Mouse (Mus musculus) ovary, adult 18-20 months (tissue): ENCODE data around the gene Otud7a.
A peak's percentile ranks its signal among the peaks of the same experiment; 100 is the strongest.

Experiments
- DNase-seq: peaks from one replicate; pipeline ENCODE4 v3.0.0; 2022; ENCODE audit warnings: low spot score, mixed read lengths

Otud7a gene

DNA sequence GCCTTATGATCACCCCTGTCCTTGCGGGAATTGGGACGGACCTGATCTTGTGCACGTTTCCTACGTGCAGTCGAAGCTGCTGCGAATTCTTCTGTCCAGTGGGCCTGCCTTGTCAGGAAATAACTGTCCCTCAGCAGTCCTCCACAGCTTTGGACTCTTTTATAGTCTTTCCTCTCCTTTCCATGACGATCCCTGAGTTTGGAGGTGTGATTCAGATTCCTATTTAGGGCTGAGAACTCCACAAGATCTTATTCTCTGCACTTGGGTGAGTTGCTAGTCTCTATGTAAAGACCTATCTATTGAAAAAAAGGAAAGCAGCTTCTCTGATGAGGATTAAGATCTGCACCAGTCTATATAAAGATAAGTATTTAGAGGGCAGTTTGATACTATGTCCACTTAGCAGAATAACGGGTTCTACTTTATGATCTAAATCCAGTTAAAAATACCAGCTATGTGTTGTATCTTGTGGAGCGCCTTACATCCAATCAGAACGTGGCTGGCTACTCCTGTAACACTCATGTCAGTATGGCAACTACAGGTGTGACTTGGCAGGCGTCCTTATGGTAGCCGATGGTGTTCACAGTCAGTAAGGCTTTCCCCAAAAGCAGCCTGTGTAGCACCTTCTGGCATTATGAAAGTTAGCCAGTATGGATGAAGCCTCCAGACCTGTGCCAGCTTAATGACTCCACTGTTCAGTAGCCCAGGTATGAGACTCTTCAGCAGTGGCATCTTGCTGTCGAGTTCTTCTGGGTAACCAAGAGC lies 274.8 kb downstream of the Otud7a start:
- DNase-seq: no peak

GRCm38 (mm10) chr7:63720682-63721081 lies 276.1 kb downstream of the Otud7a start:
- DNase-seq: no peak

DNA sequence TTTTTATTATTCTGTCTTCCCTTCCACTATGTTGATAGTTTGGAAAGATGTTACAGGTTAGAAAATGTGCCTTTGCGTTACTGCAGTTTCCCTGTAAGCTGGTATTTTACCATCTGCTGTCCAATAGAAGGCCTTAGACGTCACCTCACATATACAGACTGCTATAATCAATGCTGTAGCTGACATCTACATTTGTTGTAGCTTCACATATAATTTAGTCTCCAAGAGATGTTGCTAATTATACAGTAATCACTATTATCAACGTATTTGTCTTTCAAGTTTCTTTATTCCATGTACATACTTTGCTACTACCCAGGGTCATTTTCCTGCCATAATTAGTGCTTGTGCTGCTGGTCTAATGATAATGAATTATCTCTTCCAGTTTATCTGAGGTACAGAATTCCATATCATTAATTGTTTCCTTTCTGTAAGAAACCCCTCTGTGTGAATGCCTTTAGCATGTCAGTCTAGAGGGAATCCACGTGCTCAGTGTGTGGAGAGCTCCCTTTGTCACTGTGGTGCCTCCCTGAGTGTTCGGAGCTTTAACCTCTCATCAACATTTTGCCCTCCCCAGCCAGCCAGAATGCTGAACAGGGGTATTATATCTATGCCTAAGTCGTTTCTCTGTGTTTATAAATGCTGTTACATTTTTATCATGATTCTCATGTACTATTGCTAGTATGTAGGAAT lies 280.6 kb downstream of the Otud7a start:
- DNase-seq: no peak

DNA sequence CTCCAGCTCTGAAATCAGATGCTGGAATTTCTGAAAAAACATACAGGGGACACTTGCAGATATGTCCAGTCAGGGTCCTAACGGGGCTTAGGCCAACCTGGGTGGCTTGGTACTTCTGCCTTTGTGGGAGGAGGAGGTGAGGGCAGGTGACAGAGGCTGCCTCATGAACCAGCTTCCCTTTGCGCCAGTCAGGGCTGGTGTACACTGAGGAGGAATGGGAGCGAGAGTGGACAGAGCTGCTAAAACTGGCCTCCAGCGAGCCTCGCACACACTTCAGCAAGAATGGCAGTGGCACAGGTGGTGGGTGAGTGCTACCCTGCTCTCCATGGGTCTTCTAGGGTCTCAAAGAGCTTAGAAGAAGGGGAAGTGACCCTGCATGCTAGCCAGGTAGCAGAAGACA lies 285.1 kb downstream of the Otud7a start:
- no peak for DNase-seq

- no peak for DNase-seq
Measured at GRCm38 (mm10) chr7:63730012-63730411, 285.5 kb downstream of the Otud7a start.

DNA sequence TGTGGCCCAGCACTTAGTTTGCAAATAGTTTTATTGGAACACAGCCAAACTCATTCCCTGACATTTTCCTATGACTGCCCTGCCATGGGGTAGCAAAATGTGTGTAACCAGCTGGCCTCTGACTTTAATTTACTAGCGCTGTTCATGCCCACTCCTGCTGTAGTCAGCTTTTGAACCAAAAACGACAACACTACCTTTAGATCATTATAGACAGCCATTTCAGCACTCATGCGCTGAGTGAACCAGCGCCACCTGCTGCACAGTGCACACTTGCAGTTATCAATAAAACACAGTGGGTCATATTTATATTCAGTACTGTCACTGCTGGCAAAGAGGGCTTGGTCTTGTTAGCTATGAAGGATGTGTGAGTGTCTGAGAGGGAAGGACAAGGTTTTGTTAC lies 293.2 kb downstream of the Otud7a start:
- DNase-seq: no peak

DNA sequence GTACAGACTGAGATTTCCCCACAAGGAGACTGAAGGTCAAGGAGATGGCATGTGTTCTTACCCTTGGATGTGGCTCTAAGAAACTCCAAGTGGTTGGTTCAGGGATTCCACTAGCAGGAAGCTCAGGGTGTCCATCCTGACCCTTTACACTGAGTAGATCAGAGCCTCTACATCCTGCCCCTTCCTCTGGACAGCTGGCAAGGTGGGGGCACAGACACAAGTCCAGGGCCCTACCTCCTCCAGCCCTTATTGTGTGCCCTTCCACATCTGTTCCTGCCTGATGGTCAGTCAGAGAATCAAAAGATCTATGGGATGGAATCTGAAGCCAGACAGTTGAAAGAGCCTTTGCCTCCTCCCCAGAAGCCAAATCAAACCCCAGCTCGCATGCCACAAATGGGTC lies 293.6 kb downstream of the Otud7a start:
- DNase-seq: no peak

DNA sequence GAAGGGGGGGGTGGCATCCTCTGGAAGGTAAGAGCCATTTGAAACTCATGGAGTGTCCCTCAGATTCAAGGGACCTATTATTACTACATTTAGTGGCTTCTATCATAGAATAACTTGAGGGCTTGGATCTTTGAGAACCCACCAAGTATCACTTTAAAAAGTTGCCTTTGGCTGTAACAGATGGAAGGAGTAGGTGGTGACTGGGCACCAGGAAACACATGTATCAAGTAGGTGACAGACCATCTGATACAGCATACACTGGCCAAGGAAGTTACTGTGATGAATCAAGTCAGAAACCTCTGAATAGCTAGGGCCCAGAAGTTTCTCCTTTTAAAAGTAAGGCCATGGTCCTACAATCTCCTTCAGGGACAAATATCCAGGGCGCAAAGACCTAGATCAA lies 298.6 kb downstream of the Otud7a start:
- DNase-seq: no peak

DNA sequence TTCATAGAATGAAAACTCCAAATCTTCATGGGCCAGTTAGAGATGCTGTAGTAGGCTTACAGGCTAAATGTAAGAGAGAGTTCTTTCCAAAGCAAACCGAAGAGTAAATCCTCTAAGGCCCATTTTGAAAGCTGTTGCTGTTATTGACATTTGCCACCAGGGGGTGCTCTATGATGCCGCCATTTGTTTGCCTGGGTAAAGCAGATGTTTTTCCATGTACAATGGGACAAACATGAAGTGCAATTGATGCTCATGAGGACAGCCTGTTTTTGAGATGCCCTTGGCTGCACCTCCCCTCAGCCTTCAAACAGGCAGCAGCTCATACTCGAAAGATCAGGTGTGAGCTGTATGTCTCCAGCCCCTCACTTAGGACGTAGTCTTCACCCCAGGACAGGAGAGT lies 307.5 kb downstream of the Otud7a start:
- DNase-seq: no peak

DNA sequence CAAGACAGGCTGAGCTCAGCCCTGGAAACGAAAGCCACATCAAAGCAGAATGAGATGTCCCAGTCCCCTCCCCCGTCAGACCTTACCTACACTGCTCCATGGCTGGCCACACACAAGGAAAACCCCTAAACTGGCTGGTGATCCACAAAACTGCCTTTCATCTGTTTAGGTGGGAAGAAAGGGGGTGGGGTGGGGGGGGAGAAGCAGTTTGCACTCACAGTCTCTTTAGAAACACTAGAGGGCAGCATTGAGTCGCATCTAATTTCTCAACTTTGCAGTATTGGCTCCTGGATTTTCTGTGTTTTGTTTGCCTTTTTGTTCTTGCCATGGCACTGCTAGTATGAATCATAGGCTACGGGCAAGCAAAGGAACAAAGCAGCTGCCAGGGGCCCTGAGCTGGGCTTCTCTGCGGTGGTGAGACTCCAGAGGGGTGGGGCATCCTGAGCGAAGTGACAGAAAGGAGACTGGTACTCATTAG lies 308.8 kb downstream of the Otud7a start:
- peak; percentile 31 for DNase-seq

- peak; percentile 26 for DNase-seq
Measured at GRCm38 (mm10) chr7:63754573-63755475, 310.3 kb downstream of the Otud7a start.

GRCm38 (mm10) chr7:63755476-63755948 lies 311.0 kb downstream of the Otud7a start:
- DNase-seq: peak; percentile 66

DNA sequence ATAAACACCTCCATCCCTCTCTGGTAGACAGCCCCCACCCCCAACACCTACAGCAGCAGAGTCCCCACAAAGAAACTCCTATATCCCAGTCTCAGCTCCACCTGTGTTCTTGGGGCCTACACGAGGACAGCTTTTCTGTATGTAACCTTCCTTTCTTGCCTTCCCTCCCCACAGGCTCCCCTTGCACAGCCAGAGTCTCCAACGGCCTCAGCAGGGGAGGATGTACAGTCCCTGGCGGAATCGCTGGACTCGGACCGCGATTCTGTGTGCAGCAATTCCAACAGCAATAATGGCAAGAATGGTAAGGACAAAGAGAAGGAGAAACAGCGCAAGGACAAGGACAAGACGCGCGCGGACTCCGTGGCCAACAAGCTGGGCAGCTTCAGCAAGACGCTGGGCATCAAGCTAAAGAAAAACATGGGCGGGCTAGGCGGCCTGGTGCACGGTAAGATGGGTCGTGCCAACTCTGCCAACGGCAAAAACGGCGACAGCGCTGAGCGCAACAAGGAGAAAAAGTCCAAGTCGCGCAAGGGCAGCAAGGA lies 312.7 kb downstream of the Otud7a start:
- no peak for DNase-seq

GRCm38 (mm10) chr7:63757678-63758239 lies 313.2 kb downstream of the Otud7a start:
- no peak for DNase-seq

GRCm38 (mm10) chr7:63758240-63758826 lies 313.8 kb downstream of the Otud7a start:
- DNase-seq: no peak

DNA sequence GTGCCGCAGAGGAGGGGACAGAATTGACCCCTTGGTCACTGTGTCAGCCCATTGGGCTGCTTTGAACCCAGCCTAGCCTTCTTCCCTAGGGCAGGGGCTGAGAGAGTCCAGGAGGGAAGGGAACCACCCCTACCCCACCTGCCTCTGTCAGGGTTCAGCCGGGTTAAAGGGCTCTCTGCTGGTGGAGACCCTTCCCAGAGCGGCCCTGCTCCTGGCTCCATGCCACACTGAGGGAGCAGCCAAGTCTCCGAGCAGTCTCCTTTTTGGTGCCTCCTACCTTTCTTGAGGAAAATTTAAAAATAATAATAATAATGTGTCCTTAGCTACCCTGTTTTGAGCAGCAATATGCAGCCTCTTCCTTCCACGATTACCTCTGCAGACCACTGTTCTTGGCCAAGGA lies 315.1 kb downstream of the Otud7a start:
- no peak for DNase-seq

GRCm38 (mm10) chr7:63762529-63762928 lies 318.0 kb downstream of the Otud7a start:
- no peak for DNase-seq

DNA sequence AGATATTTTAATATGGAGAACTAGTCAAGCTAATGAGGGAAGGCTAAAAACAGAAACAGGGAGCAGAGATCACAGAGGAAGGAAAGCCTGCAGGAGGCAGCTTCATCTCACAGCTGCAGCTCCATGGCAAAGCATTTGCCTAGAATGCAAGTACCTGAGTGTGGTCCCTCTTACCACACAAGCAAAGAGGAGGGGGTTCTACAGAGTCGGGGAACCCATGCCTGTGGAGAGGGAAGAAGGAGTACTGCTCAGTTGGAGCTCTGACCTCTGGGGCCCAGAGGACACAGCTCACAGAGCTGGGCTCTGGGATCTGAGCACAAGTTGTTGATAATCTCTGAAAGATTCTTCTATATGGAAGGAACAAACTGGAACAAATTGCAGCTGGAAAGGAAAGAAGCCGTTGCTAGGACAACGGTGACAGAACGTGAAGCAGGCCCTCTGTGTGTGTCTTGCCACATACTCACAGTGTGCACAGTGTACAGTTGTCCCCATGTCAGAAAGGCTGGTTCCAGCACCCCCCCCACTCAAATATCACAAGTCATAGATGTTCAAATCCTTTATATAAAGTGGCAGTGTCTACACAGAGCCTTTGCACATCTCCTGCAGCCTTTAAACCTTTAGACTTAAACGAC lies 324.0 kb downstream of the Otud7a start:
- DNase-seq: no peak

DNA sequence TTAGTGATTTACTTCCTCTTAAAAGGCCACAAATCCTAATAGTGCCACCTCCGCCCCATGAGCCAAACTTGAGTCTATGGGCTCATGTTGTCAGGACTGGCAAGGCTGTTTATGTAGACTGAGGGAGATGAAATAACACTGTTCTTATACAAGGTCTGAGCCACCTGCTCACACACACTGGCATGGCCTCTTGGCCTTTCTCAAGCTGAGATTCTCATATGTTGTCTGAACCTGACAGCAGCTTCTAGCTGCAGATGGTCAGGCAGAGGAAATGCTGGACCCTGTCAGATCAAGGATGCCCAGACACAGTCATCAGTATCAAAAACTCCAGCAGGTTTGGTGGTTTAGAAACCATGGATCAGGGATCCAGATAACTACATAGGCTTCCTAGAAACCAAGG lies 328.7 kb downstream of the Otud7a start:
- DNase-seq: no peak

DNA sequence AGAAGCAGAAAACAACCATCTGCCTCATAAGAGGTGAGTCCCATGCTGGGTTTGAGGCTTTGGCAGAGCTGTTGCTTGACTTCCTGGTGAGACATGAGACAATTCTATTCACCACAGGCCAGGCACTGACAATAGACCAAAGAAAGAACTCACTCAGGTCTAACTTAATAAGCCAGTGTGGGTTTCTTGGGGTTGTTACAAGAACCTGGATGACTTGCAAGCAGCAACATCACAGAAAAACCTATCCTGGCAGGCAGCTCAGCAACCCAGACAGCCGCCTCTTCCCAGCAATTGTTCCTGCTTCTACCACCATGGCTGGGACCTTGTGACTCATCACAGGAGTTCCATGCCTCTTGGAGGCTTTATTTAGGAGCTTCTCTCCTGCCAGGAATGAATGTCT lies 329.7 kb downstream of the Otud7a start:
- no peak for DNase-seq

DNA sequence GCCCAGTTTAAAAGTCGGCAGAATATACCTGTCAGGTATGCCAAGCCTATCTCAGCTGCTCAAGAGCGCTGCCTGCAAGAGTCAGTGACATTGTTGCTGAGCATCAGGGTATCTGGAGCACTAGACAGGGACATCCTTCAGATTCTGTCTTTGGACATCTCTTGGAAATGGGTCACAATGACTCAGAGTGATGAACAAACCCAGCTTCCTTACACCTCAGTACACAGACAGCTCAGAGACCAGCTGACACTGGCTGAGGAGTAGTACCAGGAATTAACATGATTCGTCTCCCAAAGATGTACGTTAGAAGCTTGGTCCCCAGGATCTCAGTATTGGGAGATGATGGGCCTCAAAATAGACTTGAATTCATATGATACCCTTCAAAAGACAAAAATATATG lies 332.8 kb downstream of the Otud7a start:
- DNase-seq: no peak
